Mouse (Mus musculus): ENCODE data around the gene Cdhr5. TPM values are rescaled to one million over a fixed set of nuclear protein-coding genes. Genes with fewer than 3 reads are reported as not detected.

Gene Cdhr5
- polyA plus RNA-seq, 1 experiment from 2014 or later: 36.8 TPM

- peaks cover 86% of the 10 kb centered on the region for H3K36me3 ChIP-seq (ENCODE audit: control insufficient read depth, insufficient read depth, low read length)
- WGBS: 99% methylated on average over 9 of the region's 9 CpGs
- no peak for DNase-seq (ENCODE audit: low spot score)
- no peaks in the 10 kb centered on the region for H3K27me3 ChIP-seq (replicated peaks; ENCODE audit: control insufficient read depth, insufficient read depth, low read length)
- no peak overlapping the region for H3K9ac ChIP-seq (ENCODE audit: low read length)
- no peak overlapping the region for H3K4me2 ChIP-seq (ENCODE audit: low read length)
- no peak for ATAC-seq (replicated peaks; ENCODE audit: low FRiP score, low TSS enrichment, low read depth)
- H3K4me1 ChIP-seq (replicated peaks; ENCODE audit: control insufficient read depth, insufficient read depth, low read length): no peaks in the 10 kb centered on the region
- no peaks in the 10 kb centered on the region for H3K9me3 ChIP-seq (ENCODE audit: control insufficient read depth, low read length)
- no peak overlapping the region for H3K4me3 ChIP-seq (ENCODE audit: low read depth, low read length)
- no peak overlapping the region for H3K27ac ChIP-seq (ENCODE audit: low read depth)
Measured at GRCm38 (mm10) chr7:141301386-141301785, 24.8 kb upstream of the Cdhr5 start.

- Histone ChIP-seq H3K4me1 (replicated peaks; ENCODE audit: control insufficient read depth, insufficient read depth, low read length) (peaks cover 6% of the 10 kb centered on the region), H3K4me2 (ENCODE audit: low read length) (no peak overlapping the region), H3K9me3 (ENCODE audit: control insufficient read depth, low read length) (no peaks in the 10 kb centered on the region), H3K36me3 (ENCODE audit: control insufficient read depth, insufficient read depth, low read length) (peaks cover 66% of the 10 kb centered on the region), H3K27me3 (replicated peaks; ENCODE audit: control insufficient read depth, insufficient read depth, low read length) (peaks cover 20% of the 10 kb centered on the region), H3K27ac (ENCODE audit: low read depth) (no peak overlapping the region), H3K4me3 (ENCODE audit: low read depth, low read length) (no peak overlapping the region), H3K9ac (ENCODE audit: low read length) (no peak overlapping the region)
- 93% methylated on average over 8 of the region's 8 CpGs for WGBS
- no peak for ATAC-seq (replicated peaks; ENCODE audit: low FRiP score, low TSS enrichment, low read depth)
- DNase-seq (ENCODE audit: low spot score): no peak
Measured at GRCm38 (mm10) chr7:141299175-141299574, 22.6 kb upstream of the Cdhr5 start.

GRCm38 (mm10) chr7:141297926-141298650, 21.5 kb upstream of the Cdhr5 start:
- no peak overlapping the region for H3K9ac ChIP-seq (ENCODE audit: low read length)
- peaks cover 56% of the 10 kb centered on the region for H3K36me3 ChIP-seq (ENCODE audit: control insufficient read depth, insufficient read depth, low read length)
- H3K4me1 ChIP-seq (replicated peaks; ENCODE audit: control insufficient read depth, insufficient read depth, low read length): peaks cover 13% of the 10 kb centered on the region
- no peak overlapping the region for H3K27ac ChIP-seq (ENCODE audit: low read depth)
- H3K4me2 ChIP-seq (ENCODE audit: low read length): no peak overlapping the region
- ATAC-seq (replicated peaks; ENCODE audit: low FRiP score, low TSS enrichment, low read depth): no peak
- H3K9me3 ChIP-seq (ENCODE audit: control insufficient read depth, low read length): no peaks in the 10 kb centered on the region
- DNase-seq (ENCODE audit: low spot score): no peak
- WGBS: 74% methylated on average over 3 of the region's 3 CpGs
- no peak overlapping the region for H3K4me3 ChIP-seq (ENCODE audit: low read depth, low read length)
- peaks cover 31% of the 10 kb centered on the region for H3K27me3 ChIP-seq (replicated peaks; ENCODE audit: control insufficient read depth, insufficient read depth, low read length)

GRCm38 (mm10) chr7:141294479-141294878, 17.9 kb upstream of the Cdhr5 start:
- Histone ChIP-seq H3K4me3 (ENCODE audit: low read depth, low read length) (peak overlapping the region; percentile 31), H3K9ac (ENCODE audit: low read length) (no peak overlapping the region), H3K9me3 (ENCODE audit: control insufficient read depth, low read length) (no peaks in the 10 kb centered on the region), H3K27me3 (replicated peaks; ENCODE audit: control insufficient read depth, insufficient read depth, low read length) (peaks cover 57% of the 10 kb centered on the region), H3K27ac (ENCODE audit: low read depth) (no peak overlapping the region), H3K4me2 (ENCODE audit: low read length) (peak overlapping the region; percentile 69), H3K36me3 (ENCODE audit: control insufficient read depth, insufficient read depth, low read length) (peaks cover 21% of the 10 kb centered on the region), H3K4me1 (replicated peaks; ENCODE audit: control insufficient read depth, insufficient read depth, low read length) (peaks cover 18% of the 10 kb centered on the region)
- 6% methylated on average over 22 of the region's 22 CpGs for WGBS
- DNase-seq (ENCODE audit: low spot score): peak; percentile 66
- no peak for ATAC-seq (replicated peaks; ENCODE audit: low FRiP score, low TSS enrichment, low read depth)

GRCm38 (mm10) chr7:141293852-141294471, 17.4 kb upstream of the Cdhr5 start:
- Histone ChIP-seq H3K4me1 (replicated peaks; ENCODE audit: control insufficient read depth, insufficient read depth, low read length) (peaks cover 18% of the 10 kb centered on the region), H3K4me2 (ENCODE audit: low read length) (peak overlapping the region; percentile 69), H3K4me3 (ENCODE audit: low read depth, low read length) (peak overlapping the region; percentile 31), H3K36me3 (ENCODE audit: control insufficient read depth, insufficient read depth, low read length) (peaks cover 16% of the 10 kb centered on the region), H3K27me3 (replicated peaks; ENCODE audit: control insufficient read depth, insufficient read depth, low read length) (peaks cover 57% of the 10 kb centered on the region), H3K27ac (ENCODE audit: low read depth) (no peak overlapping the region), H3K9ac (ENCODE audit: low read length) (peak overlapping the region; percentile 34; the same call in 1 of the 2 replicates), H3K9me3 (ENCODE audit: control insufficient read depth, low read length) (no peaks in the 10 kb centered on the region)
- DNase-seq (ENCODE audit: low spot score) (peak; percentile 76), ATAC-seq (replicated peaks; ENCODE audit: low FRiP score, low TSS enrichment, low read depth) (peak; percentile 25; the same call in 1 of the 2 replicates)
- 1% methylated on average over 53 of the region's 53 CpGs for WGBS

- ATAC-seq (replicated peaks; ENCODE audit: low FRiP score, low TSS enrichment, low read depth) (no peak), DNase-seq (ENCODE audit: low spot score) (peak; percentile 61)
- H3K9ac ChIP-seq (ENCODE audit: low read length): no peak overlapping the region
- H3K4me1 ChIP-seq (replicated peaks; ENCODE audit: control insufficient read depth, insufficient read depth, low read length): peaks cover 18% of the 10 kb centered on the region
- no peaks in the 10 kb centered on the region for H3K9me3 ChIP-seq (ENCODE audit: control insufficient read depth, low read length)
- 56% methylated on average over 15 of the region's 15 CpGs for WGBS
- peaks cover 11% of the 10 kb centered on the region for H3K36me3 ChIP-seq (ENCODE audit: control insufficient read depth, insufficient read depth, low read length)
- no peak overlapping the region for H3K27ac ChIP-seq (ENCODE audit: low read depth)
- H3K4me3 ChIP-seq (ENCODE audit: low read depth, low read length): no peak overlapping the region
- peaks cover 57% of the 10 kb centered on the region for H3K27me3 ChIP-seq (replicated peaks; ENCODE audit: control insufficient read depth, insufficient read depth, low read length)
- H3K4me2 ChIP-seq (ENCODE audit: low read length): peak overlapping the region; percentile 91; the same call in 1 of the 2 replicates
Measured at GRCm38 (mm10) chr7:141292583-141293388, 16.2 kb upstream of the Cdhr5 start.

GRCm38 (mm10) chr7:141291921-141292582, 15.5 kb upstream of the Cdhr5 start, which contains the start of gene Drd4:
TSS of gene Drd4 (plus strand) at chr7:141292006.
- peak; percentile 74 for ATAC-seq (replicated peaks; ENCODE audit: low FRiP score, low TSS enrichment, low read depth)

GRCm38 (mm10) chr7:141288042-141288441, 11.5 kb upstream of the Cdhr5 start:
- H3K4me1 ChIP-seq (replicated peaks; ENCODE audit: control insufficient read depth, insufficient read depth, low read length): 0 out of 2 replicates have a peak, but pooled peaks cover 5% of the 10 kb centered on the region
- H3K4me3 ChIP-seq (ENCODE audit: low read depth, low read length): no peak overlapping the region
- no peaks in the 10 kb centered on the region for H3K9me3 ChIP-seq (ENCODE audit: control insufficient read depth, low read length)
- H3K27me3 ChIP-seq (replicated peaks; ENCODE audit: control insufficient read depth, insufficient read depth, low read length): peaks cover 25% of the 10 kb centered on the region
- ATAC-seq (replicated peaks; ENCODE audit: low FRiP score, low TSS enrichment, low read depth) (no peak), DNase-seq (ENCODE audit: low spot score) (no peak)
- no peak overlapping the region for H3K27ac ChIP-seq (ENCODE audit: low read depth)
- H3K9ac ChIP-seq (ENCODE audit: low read length): no peak overlapping the region
- H3K36me3 ChIP-seq (ENCODE audit: control insufficient read depth, insufficient read depth, low read length): no peaks in the 10 kb centered on the region
- WGBS: 84% methylated on average over 3 of the region's 3 CpGs
- no peak overlapping the region for H3K4me2 ChIP-seq (ENCODE audit: low read length)

More at GRCm38 (mm10) chr7:141291921-141292582, 15.5 kb upstream of the Cdhr5 start, which contains the start of gene Drd4:
- H3K4me3 ChIP-seq (ENCODE audit: low read depth, low read length): peak within 1 kb of the TSS; percentile 45
- peak; percentile 72 for DNase-seq (ENCODE audit: low spot score)
- peaks cover 7% of the 10 kb centered on the region for H3K36me3 ChIP-seq (ENCODE audit: control insufficient read depth, insufficient read depth, low read length)
- peak within 1 kb of the TSS; percentile 47 for H3K9ac ChIP-seq (ENCODE audit: low read length)
- peak within 1 kb of the TSS; percentile 91 for H3K4me2 ChIP-seq (ENCODE audit: low read length)
- H3K4me1 ChIP-seq (replicated peaks; ENCODE audit: control insufficient read depth, insufficient read depth, low read length): peaks cover 18% of the 10 kb centered on the region
- 4% methylated on average over 46 of the region's 46 CpGs for WGBS
- no peak within 1 kb of the TSS for H3K27ac ChIP-seq (ENCODE audit: low read depth)
- no peaks in the 10 kb centered on the region for H3K9me3 ChIP-seq (ENCODE audit: control insufficient read depth, low read length)
- H3K27me3 ChIP-seq (replicated peaks; ENCODE audit: control insufficient read depth, insufficient read depth, low read length): peaks cover 57% of the 10 kb centered on the region
